18 mouse cellular contexts compared by ENCODE assay signal in the genomic region with DNA sequence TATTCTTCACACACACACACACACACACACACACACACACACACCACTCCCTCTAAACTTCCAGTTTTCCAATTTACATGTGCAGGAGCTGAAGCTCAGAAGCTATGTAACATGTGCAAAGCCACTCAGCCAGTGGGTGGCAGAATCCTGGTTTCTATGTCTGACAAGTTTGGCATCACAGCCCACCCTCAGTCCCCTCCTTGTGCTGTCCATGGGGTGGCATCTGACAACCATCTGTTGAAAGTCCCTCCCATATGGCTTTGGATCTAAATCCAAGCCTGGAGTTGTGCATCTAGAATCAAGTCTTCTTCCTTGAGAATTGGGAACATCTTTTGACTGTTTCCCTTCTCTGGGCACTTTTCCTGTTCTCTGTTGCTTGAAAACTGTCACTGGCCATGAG.
DNase-seq lines count a peak whose midpoint lies in the region; ATAC-seq and TF ChIP-seq lines count a peak whose summit lies in the region.
"Had no signal": no experiment of that assay in that cellular context is flagged by ENCODE, and none has a peak within 500 bp of the region (broad histone marks: within the 10 kb centered on the region; RNA-seq: fewer than 3 reads in every experiment).

No protein-coding gene starts in this region.

- peak; percentile 45 for TF ChIP-seq CTCF in forebrain, postnatal 0 days (IDR thresholded peaks at IDR 0.05; ENCODE audit: low read depth)
- TF ChIP-seq CTCF in liver, postnatal 0 days (IDR thresholded peaks at IDR 0.05; ENCODE audit: low read depth): no peak
- TF ChIP-seq CTCF in thymus, adult 2 months (IDR thresholded peaks at IDR 0.05; ENCODE audit: borderline replicate concordance, control insufficient read depth, extremely low read depth, insufficient read depth, low read length, poor library complexity): no peak

- no peaks in the 10 kb centered on the region for H3K4me1 ChIP-seq in forebrain, postnatal 0 days (ENCODE audit: insufficient read depth)
- no peaks in the 10 kb centered on the region for H3K4me1 ChIP-seq in forebrain, embryonic 10.5 days
- no peaks in the 10 kb centered on the region for H3K4me1 ChIP-seq in liver, postnatal 0 days (ENCODE audit: insufficient read depth)
- H3K4me1 ChIP-seq in thymus, adult 2 months (replicated peaks; ENCODE audit: control insufficient read depth, insufficient read depth, low read length): no peaks in the 10 kb centered on the region
- H3K4me1 ChIP-seq: embryonic facial prominence, embryonic 13.5 days; intestine, embryonic 15.5 days; midbrain, embryonic 13.5 days; neural tube, embryonic 12.5 days had no signal

- H3K4me3 ChIP-seq in forebrain, postnatal 0 days (ENCODE audit: low read depth, low read length): no peak overlapping the region
- H3K4me3 ChIP-seq in forebrain, embryonic 10.5 days: no peak overlapping the region
- H3K4me3 ChIP-seq in liver, postnatal 0 days (ENCODE audit: low read depth, low read length): no peak overlapping the region
- no peak overlapping the region for H3K4me3 ChIP-seq in thymus, adult 2 months (ENCODE audit: control insufficient read depth, insufficient read depth, low read length)
- H3K4me3 ChIP-seq: embryonic facial prominence, embryonic 13.5 days; gastrocnemius, adult 2 months; intestine, embryonic 15.5 days; midbrain, embryonic 13.5 days; neural tube, embryonic 12.5 days had no signal

- no peaks in the 10 kb centered on the region for H3K27me3 ChIP-seq in forebrain, postnatal 0 days (ENCODE audit: insufficient read depth, low read length)
- H3K27me3 ChIP-seq in forebrain, embryonic 10.5 days (ENCODE audit: poor library complexity, severe bottlenecking): no peaks in the 10 kb centered on the region
- no peaks in the 10 kb centered on the region for H3K27me3 ChIP-seq in liver, postnatal 0 days (ENCODE audit: insufficient read depth, low read length)
- H3K27me3 ChIP-seq in thymus, adult 2 months (ENCODE audit: control insufficient read depth, insufficient read depth, low read length): no peaks in the 10 kb centered on the region
- H3K27me3 ChIP-seq: embryonic facial prominence, embryonic 13.5 days; intestine, embryonic 15.5 days; midbrain, embryonic 13.5 days; neural tube, embryonic 12.5 days had no signal

- no peak for TF ChIP-seq POLR2A in thymus, adult 2 months (IDR thresholded peaks at IDR 0.05; ENCODE audit: control insufficient read depth, extremely low read depth, insufficient read depth, low read length, poor library complexity)

- no peak overlapping the region for H3K9ac ChIP-seq in forebrain, postnatal 0 days
- H3K9ac ChIP-seq in liver, postnatal 0 days (replicated peaks): no peak overlapping the region
- H3K9ac ChIP-seq: embryonic facial prominence, embryonic 13.5 days; intestine, embryonic 15.5 days; midbrain, embryonic 13.5 days; neural tube, embryonic 12.5 days had no signal

- ATAC-seq in forebrain, postnatal 0 days: peak; percentile 87
- no peak for ATAC-seq in liver, postnatal 0 days
- ATAC-seq: CD4-positive, CD25-positive, alpha-beta regulatory T cell, adult 4 months; lung, postnatal 0 days; midbrain, embryonic 13.5 days had no signal

- no peaks in the 10 kb centered on the region for H3K9me3 ChIP-seq in forebrain, postnatal 0 days (ENCODE audit: low read length)
- H3K9me3 ChIP-seq in forebrain, embryonic 10.5 days: no peaks in the 10 kb centered on the region
- no peaks in the 10 kb centered on the region for H3K9me3 ChIP-seq in liver, postnatal 0 days (ENCODE audit: low read length)
- H3K9me3 ChIP-seq: embryonic facial prominence, embryonic 13.5 days; intestine, embryonic 15.5 days; midbrain, embryonic 13.5 days; neural tube, embryonic 12.5 days had no signal

- H3K27ac ChIP-seq in forebrain, postnatal 0 days (ENCODE audit: low read depth, low read length): no peak overlapping the region
- no peak overlapping the region for H3K27ac ChIP-seq in forebrain, embryonic 10.5 days
- no peak overlapping the region for H3K27ac ChIP-seq in liver, postnatal 0 days (ENCODE audit: low read depth)
- no peak overlapping the region for H3K27ac ChIP-seq in thymus, adult 2 months (ENCODE audit: control insufficient read depth, insufficient read depth, low read length)
- H3K27ac ChIP-seq: embryonic facial prominence, embryonic 13.5 days; gastrocnemius, adult 2 months; intestine, embryonic 15.5 days; midbrain, embryonic 13.5 days; neural tube, embryonic 12.5 days had no signal

- no peaks in the 10 kb centered on the region for H3K36me3 ChIP-seq in forebrain, postnatal 0 days (ENCODE audit: insufficient read depth)
- H3K36me3 ChIP-seq in forebrain, embryonic 10.5 days (replicated peaks): no peaks in the 10 kb centered on the region
- H3K36me3 ChIP-seq in liver, postnatal 0 days (replicated peaks; ENCODE audit: insufficient read depth, low read length): no peaks in the 10 kb centered on the region
- H3K36me3 ChIP-seq in thymus, adult 2 months (ENCODE audit: control insufficient read depth, insufficient read depth, low read length): no peaks in the 10 kb centered on the region
- H3K36me3 ChIP-seq: embryonic facial prominence, embryonic 13.5 days; intestine, embryonic 15.5 days; midbrain, embryonic 13.5 days; neural tube, embryonic 12.5 days had no signal

- peak; percentile 74 for DNase-seq in forebrain, postnatal 0 days
- no peak for DNase-seq in forebrain, embryonic 10.5 days (ENCODE audit: extremely low spot score, low spot score)
- DNase-seq in frontal cortex, postnatal 10 days (ENCODE audit: low spot score in 2 of 2): peak; percentile 33 to 39
- peak; percentile 27 to 32 for DNase-seq in layer of hippocampus, postnatal 36 days
- peak; percentile 32 for DNase-seq in right cerebral cortex, postnatal 14 days
- no peak for DNase-seq in liver, postnatal 0 days
- no peak for DNase-seq in thymus, adult 2 months
- DNase-seq: cerebellum, adult 9-10 months; gastrocnemius, adult 2 months; kidney, postnatal 4 days; retina, postnatal 1 day; thymus, postnatal 4 days had no signal

- no peak for TF ChIP-seq EP300 in liver, postnatal 0 days (IDR thresholded peaks at IDR 0.05; ENCODE audit: low read depth)

- no peak overlapping the region for H3K4me2 ChIP-seq in forebrain, postnatal 0 days (ENCODE audit: low read depth)
- H3K4me2 ChIP-seq in liver, postnatal 0 days (ENCODE audit: low read depth, low read length): no peak overlapping the region
- H3K4me2 ChIP-seq: embryonic facial prominence, embryonic 13.5 days; intestine, embryonic 15.5 days; midbrain, embryonic 13.5 days; neural tube, embryonic 12.5 days had no signal

Comparison
In these comparisons a context has a peak if more than half of its experiments do, and no peak if none do; other contexts are left out.
1. DNase-seq: peak in forebrain, postnatal 0 days (single experiment), frontal cortex, postnatal 10 days (2 of 2), layer of hippocampus, postnatal 36 days (2 of 2) and right cerebral cortex, postnatal 14 days (single experiment); none in forebrain, embryonic 10.5 days (single experiment), liver, postnatal 0 days (single experiment) and thymus, adult 2 months (single experiment).